Mouse (Mus musculus) heart, adult 2 months (tissue): Measurements from ENCODE around the gene Tbc1d1.

Experiments used
- CTCF ChIP-seq: fragments of 200-600 bp; IDR thresholded peaks from 2 replicates; pipeline ENCODE4 v1.8.1; 2022; ENCODE audit warnings: antibody characterized with exemption, mild to moderate bottlenecking, moderate library complexity
- EP300 ChIP-seq: fragments of 200-500 bp; IDR thresholded peaks from 2 replicates; pipeline ENCODE4 v1.6.1; 2011; ENCODE audit warnings: low read depth, low read length, control low read depth; ENCODE audit not compliant: insufficient read depth
- POLR2A ChIP-seq: fragments of 200-500 bp; IDR thresholded peaks from 2 replicates; pipeline ENCODE4 v1.6.1; 2011; ENCODE audit warnings: mild to moderate bottlenecking, low read depth, low read length, control low read depth; ENCODE audit not compliant: insufficient read depth

DNA sequence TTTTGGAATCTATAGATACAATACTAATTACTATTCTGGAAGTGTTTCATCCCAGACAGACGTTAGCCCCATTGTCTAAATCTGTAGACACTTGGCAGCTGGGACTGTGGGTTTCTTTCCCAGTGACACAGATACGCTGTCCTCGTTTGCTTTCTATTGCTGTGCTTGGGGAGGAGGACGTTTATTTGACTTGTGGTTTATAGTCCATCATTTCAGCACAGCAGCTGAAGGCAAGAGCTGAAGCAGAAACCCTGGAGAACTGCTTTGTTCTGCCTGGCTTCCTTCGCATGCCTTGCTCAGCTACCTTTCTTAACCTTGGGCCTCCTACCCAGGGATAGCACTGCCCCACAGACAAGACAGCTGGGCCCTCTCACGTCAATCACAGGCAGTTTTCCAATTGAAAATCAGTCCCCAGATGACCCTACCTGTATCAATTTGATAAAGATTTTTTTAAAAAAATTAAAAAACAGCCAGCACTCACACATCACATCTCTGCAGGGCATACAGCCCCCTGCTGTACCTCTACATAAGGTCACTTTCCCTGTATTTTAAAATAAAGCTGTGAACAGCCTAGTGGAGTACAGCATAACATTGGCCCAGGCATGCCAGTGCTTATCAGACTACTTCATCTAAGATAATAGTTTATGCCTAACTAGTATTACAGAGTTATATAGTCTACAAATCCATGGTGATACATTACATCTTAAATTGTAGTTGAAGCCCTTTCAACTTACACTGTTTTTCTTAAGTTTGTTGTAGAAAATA lies 158.4 kb downstream of the Tbc1d1 start:
- TF ChIP-seq POLR2A (no peak), CTCF (no peak), EP300 (no peak)
